Mouse (Mus musculus) kidney, embryonic 14.5 days (tissue): ENCODE results near the gene Cycs. TPM values are rescaled to one million over a fixed set of nuclear protein-coding genes. Genes with fewer than 3 reads are reported as not detected.
"Not testable (repeated sequence)": the region's sequence is repeated elsewhere in the genome, so short reads cannot be mapped to it uniquely, and the experiment has no call there.

Experiments
- ATAC-seq: fragments of 200-750 bp; cut with Nextera tagmentation; 2 replicates; pipeline ENCODE4 v1.8.0; 2017; ENCODE audit warnings: moderate number of reproducible peaks, mild to moderate bottlenecking, moderate TSS enrichment, moderate library complexity; ENCODE audit not compliant: low FRiP score, low TSS enrichment
- H3K27ac ChIP-seq: fragments of 300-500 bp; sonication (generic); 2 replicates; pipeline ENCODE4 v1.5.1; 2014; ENCODE audit warnings: low read depth, mild to moderate bottlenecking, low read length, moderate library complexity, mixed read lengths
- H3K27me3 ChIP-seq: fragments of 300-500 bp; sonication (generic); 2 replicates; pipeline ENCODE4 v1.6.1; 2014; ENCODE audit warnings: mild to moderate bottlenecking, low read length; ENCODE audit not compliant: control insufficient read depth, insufficient read depth
- H3K36me3 ChIP-seq: fragments of 300-500 bp; sonication (generic); 2 replicates; pipeline ENCODE4 v1.6.1; 2014; ENCODE audit warnings: low read length, mixed read lengths; ENCODE audit not compliant: control insufficient read depth, insufficient read depth
- H3K4me1 ChIP-seq: fragments of 300-500 bp; sonication (generic); 2 replicates; pipeline ENCODE4 v1.6.1; 2014; ENCODE audit warnings: low read length, mixed read lengths; ENCODE audit not compliant: control insufficient read depth, insufficient read depth
- H3K4me2 ChIP-seq: fragments of 300-500 bp; sonication (generic); replicated peaks from 2 replicates; pipeline ENCODE4 v1.6.1; 2014; ENCODE audit warnings: low read depth, mild to moderate bottlenecking, low read length
- H3K4me3 ChIP-seq: fragments of 300-500 bp; sonication (generic); 2 replicates; pipeline ENCODE4 v1.5.1; 2014; ENCODE audit warnings: mild to moderate bottlenecking, low read length
- H3K9ac ChIP-seq: fragments of 300-500 bp; sonication (generic); 2 replicates; pipeline ENCODE4 v1.6.1; 2014; ENCODE audit warnings: low read depth, mild to moderate bottlenecking, low read length, moderate library complexity
- H3K9me3 ChIP-seq: fragments of 300-500 bp; sonication (generic); 2 replicates; pipeline ENCODE4 v1.6.1; 2016; ENCODE audit warnings: low read length; ENCODE audit not compliant: control insufficient read depth
- WGBS: fragments of 180-500 bp; shearing (Covaris S2); extraction: QIAGEN DNeasy Blood & Tissue Kit; methylation state at CpG from one replicate; pipeline ENCODE4 v1.1.7; 2014; 5-methylcytosine and 5-hydroxymethylcytosine counted together
- polyA plus RNA-seq: library from polyadenylated mRNA; unstranded; fragments of >200 nt; fragmentation: Nextera tagmentation; extraction: Ambion mirVana; gene quantifications from 2 replicates; pipeline ENCODE4 v1.2.1, GENCODE M21; 2014

Cycs gene
- polyA plus RNA-seq, 1 experiment from 2014 or later, result 79.5 TPM

- Histone ChIP-seq H3K4me3 (no peak overlapping the region), H3K4me1 (no peaks in the 10 kb centered on the region), H3K4me2 (no peak overlapping the region), H3K27me3 (no peaks in the 10 kb centered on the region), H3K9ac (no peak overlapping the region), H3K27ac (no peak overlapping the region), H3K9me3 (no peaks in the 10 kb centered on the region), H3K36me3 (no peaks in the 10 kb centered on the region)
- 89% methylated on average over 6 of the region's 6 CpGs for WGBS
- no peak for ATAC-seq
These were observed 8.8 kb downstream of the Cycs start for GRCm38 (mm10) chr6:50557566-50557965.

DNA sequence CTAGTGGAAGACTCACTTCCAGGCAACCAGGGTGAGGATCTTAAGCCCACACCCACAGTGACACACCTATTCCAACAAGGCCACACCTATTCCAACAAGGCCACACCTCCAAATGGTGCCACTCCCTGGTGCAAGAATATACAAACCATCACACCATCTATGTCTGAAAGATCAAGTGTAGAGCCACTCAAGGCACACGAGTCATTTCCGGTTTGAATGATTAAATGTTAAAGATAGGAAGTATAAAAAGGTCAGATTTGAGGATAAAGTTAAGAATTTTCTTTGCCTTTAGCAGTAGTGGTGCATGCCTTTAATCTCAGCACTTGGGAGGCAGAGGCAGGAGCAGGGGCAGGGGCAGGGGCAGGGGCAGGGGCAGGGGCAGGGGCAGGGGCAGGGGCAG, 12.1 kb downstream of the Cycs start:
- not testable (repeated sequence) for H3K27ac ChIP-seq, ATAC-seq, H3K4me1 ChIP-seq, H3K9me3 ChIP-seq, H3K27me3 ChIP-seq, H3K9ac ChIP-seq, H3K36me3 ChIP-seq, H3K4me2 ChIP-seq, H3K4me3 ChIP-seq
- 67% methylated on average over 2 of the region's 2 CpGs for WGBS

- Histone ChIP-seq H3K9ac (no peak overlapping the region), H3K9me3 (no peaks in the 10 kb centered on the region), H3K27me3 (no peaks in the 10 kb centered on the region), H3K4me2 (no peak overlapping the region), H3K4me3 (no peak overlapping the region), H3K4me1 (no peaks in the 10 kb centered on the region), H3K36me3 (no peaks in the 10 kb centered on the region), H3K27ac (no peak overlapping the region)
- 70% methylated on average over 5 of the region's 5 CpGs for WGBS
- no peak for ATAC-seq
These were observed 13.3 kb downstream of the Cycs start for GRCm38 (mm10) chr6:50552881-50553518.

GRCm38 (mm10) chr6:50549791-50550190, 16.5 kb downstream of the Cycs start:
- H3K36me3 ChIP-seq, result no peaks in the 10 kb centered on the region
- no peak overlapping the region for H3K4me2 ChIP-seq
- H3K4me3 ChIP-seq, result no peak overlapping the region
- H3K4me1 ChIP-seq, result no peaks in the 10 kb centered on the region
- WGBS, result 81% methylated on average over 7 of the region's 7 CpGs
- no peak for ATAC-seq
- no peak overlapping the region for H3K9ac ChIP-seq
- H3K9me3 ChIP-seq, result no peaks in the 10 kb centered on the region
- no peaks in the 10 kb centered on the region for H3K27me3 ChIP-seq
- no peak overlapping the region for H3K27ac ChIP-seq

DNA sequence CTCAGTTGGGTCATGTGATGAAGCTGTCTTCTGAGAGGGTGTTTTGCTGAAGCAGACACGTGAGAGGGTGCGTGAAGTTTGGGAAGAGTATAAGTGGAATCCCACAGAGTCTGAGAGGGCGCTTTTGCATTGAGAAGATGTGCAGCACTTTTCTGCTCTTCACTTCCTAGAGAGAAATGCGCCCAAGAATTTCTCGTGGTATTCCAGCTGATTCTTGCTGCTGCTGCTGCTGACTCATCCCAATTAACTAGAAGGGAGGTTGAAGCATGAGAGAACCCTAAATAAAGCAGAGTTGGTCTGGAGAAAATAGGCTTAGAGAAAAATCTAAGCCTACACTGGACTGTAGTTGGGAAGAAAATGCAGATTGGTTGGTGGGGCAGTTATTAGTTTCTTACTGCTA, 17.3 kb downstream of the Cycs start:
- no peaks in the 10 kb centered on the region for H3K27me3 ChIP-seq
- H3K36me3 ChIP-seq, result no peaks in the 10 kb centered on the region
- H3K27ac ChIP-seq, result no peak overlapping the region
- H3K4me3 ChIP-seq, result no peak overlapping the region
- H3K4me1 ChIP-seq, result no peaks in the 10 kb centered on the region
- H3K9me3 ChIP-seq, result no peaks in the 10 kb centered on the region
- 84% methylated on average over 5 of the region's 5 CpGs for WGBS
- no peak for ATAC-seq
- no peak overlapping the region for H3K4me2 ChIP-seq
- H3K9ac ChIP-seq, result no peak overlapping the region

GRCm38 (mm10) chr6:50545412-50546043, 20.8 kb downstream of the Cycs start:
- WGBS, result 26% methylated on average over 10 of the region's 10 CpGs
- Histone ChIP-seq H3K27ac (no peak overlapping the region), H3K27me3 (no peaks in the 10 kb centered on the region), H3K4me3 (no peak overlapping the region), H3K9me3 (no peaks in the 10 kb centered on the region), H3K4me2 (no peak overlapping the region), H3K36me3 (no peaks in the 10 kb centered on the region), H3K9ac (no peak overlapping the region), H3K4me1 (no peaks in the 10 kb centered on the region)
- ATAC-seq, result 0 out of 2 replicates have a peak, but pooled peaks have one; percentile 49

- H3K9me3 ChIP-seq, result no peaks in the 10 kb centered on the region
- no peak overlapping the region for H3K4me3 ChIP-seq
- 85% methylated on average over 1 of the region's 1 CpGs for WGBS
- no peaks in the 10 kb centered on the region for H3K4me1 ChIP-seq
- 0 out of 2 replicates have a peak, but pooled peaks cover 3% of the 10 kb centered on the region for H3K27me3 ChIP-seq
- no peak for ATAC-seq
- H3K27ac ChIP-seq, result no peak overlapping the region
- no peak overlapping the region for H3K4me2 ChIP-seq
- no peak overlapping the region for H3K9ac ChIP-seq
- no peaks in the 10 kb centered on the region for H3K36me3 ChIP-seq
These were observed 23.8 kb downstream of the Cycs start for GRCm38 (mm10) chr6:50542535-50542934.

DNA sequence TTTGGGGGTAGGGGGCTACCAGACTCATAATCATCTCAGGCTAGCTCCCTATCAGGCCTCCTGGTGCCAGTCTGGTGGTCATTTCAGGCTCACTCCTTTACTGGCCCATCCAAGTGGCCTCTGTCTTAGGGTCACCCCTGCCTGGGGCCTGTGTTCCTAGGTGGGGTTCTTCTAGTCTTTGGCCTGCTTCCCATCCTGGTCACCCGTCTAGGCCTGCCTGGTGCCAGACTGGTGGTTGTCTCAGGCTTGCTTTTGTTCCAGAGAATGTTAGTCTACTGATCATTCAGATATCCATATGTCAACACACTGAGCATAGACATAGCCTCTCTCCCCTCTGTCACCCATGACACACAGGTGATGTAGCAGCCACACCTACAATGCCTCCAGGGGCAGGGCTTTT, 26.7 kb downstream of the Cycs start:
- Histone ChIP-seq H3K4me3 (no peak overlapping the region), H3K9ac (no peak overlapping the region), H3K27me3 (0 out of 2 replicates have a peak, but pooled peaks cover 3% of the 10 kb centered on the region), H3K4me2 (no peak overlapping the region), H3K36me3 (no peaks in the 10 kb centered on the region), H3K27ac (no peak overlapping the region), H3K4me1 (no peaks in the 10 kb centered on the region), H3K9me3 (no peaks in the 10 kb centered on the region)
- no peak for ATAC-seq
- WGBS, result 79% methylated on average over 1 of the region's 1 CpGs

- H3K4me3 ChIP-seq, result no peak overlapping the region
- no peaks in the 10 kb centered on the region for H3K9me3 ChIP-seq
- ATAC-seq, result peak; percentile 77
- no peak overlapping the region for H3K27ac ChIP-seq
- H3K4me1 ChIP-seq, result no peaks in the 10 kb centered on the region
- no peak overlapping the region for H3K4me2 ChIP-seq
- no peak overlapping the region for H3K9ac ChIP-seq
- H3K27me3 ChIP-seq, result 0 out of 2 replicates have a peak, but pooled peaks cover 3% of the 10 kb centered on the region
- H3K36me3 ChIP-seq, result no peaks in the 10 kb centered on the region
- 10% methylated on average over 7 of the region's 7 CpGs for WGBS
These were observed 29.9 kb downstream of the Cycs start for GRCm38 (mm10) chr6:50536461-50536892.
